Mouse (Mus musculus) common myeloid progenitor, adult 5-6 weeks (primary cell): ENCODE measurements around the gene Ptpn13. TPM values are rescaled to one million over a fixed set of nuclear protein-coding genes. Genes with fewer than 3 reads are reported as not detected.
A peak's percentile ranks its signal among the peaks of the same experiment; 100 is the strongest.

Experiments used
- ATAC-seq: replicated peaks from 2 replicates; pipeline ENCODE4 v1.8.0; 2016; ENCODE audit warnings: low read depth, mild to moderate bottlenecking, moderate TSS enrichment, inconsistent platforms; ENCODE audit not compliant: poor library complexity, severe bottlenecking
- total RNA-seq: library from RNA; stranded (forward); fragments of 200-1000, 187-1606 nt; gene quantifications from 2 replicates; pipeline ENCODE4 v1.2.3, GENCODE M21; 2017

The Ptpn13 gene
- total RNA-seq, 1 experiment from 2014 or later, result 2.4 TPM

DNA sequence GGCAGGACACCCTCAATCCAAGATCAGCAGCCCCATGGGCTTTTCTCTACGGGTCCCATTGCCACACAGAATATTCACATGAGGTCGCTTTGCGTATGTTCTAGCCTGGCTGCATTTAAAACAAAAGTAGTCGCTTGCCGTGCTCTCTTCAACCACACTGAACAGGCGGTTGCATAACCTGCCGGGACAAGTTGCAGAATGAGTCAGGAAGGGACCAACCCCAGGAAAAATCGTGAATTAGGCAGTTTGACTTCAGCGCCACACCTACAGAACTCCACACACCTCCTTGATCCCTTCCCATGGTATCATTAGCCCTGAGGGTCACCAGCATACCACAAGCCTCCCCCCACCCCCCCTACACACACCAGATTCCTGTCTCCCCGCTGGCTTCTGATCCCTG, 4.4 kb upstream of the Ptpn13 start:
- ATAC-seq, result no peak

DNA sequence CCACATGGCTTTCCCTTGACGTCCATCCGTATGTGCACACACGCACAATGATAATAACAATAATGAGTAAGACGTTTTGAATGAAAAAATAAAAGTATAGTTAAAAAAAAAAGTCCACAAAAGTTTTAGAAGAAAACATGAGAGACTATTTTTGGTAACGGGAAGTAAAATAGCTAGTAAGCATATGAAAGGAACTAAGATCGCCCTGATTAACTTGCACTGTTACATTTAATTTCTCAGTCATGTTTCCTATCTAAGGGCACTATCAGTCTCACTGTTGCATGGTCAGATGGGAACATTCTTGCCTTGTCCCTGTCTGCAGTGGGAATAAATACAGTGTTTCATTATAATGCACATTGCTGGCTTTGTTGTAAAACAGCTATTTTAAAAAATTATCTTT, 2.4 kb upstream of the Ptpn13 start:
- ATAC-seq, result no peak

DNA sequence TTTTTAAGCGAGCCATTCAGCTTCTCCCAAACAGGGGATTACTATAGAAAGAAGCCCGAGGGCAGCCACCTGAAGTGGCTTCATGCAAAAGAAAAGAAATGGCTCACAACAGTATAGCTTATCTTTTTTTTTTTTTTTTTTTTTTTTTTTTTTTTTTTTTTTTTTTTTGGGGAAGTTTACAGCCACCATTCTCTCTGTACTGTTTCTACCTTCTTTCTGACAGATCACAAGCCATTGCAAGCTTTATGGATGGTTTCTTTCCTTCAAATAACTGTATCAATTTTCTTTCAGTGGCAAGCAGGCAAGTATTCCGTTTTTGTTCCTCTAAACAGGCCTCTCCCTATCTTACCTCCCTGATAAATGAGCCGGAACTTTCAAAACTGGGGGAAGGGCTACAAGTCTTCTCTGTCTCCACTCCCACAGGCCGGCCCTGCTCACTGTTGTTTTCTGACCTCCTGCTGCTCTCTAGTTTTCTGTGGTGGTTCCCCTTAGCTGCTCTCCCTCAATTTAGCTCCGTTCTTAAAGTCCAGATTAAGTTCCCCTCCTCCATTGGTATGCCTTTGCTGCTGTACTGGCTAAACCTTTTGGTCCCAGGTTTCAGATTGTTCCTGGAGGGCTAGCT, 1.6 kb upstream of the Ptpn13 start:
- no peak for ATAC-seq

DNA sequence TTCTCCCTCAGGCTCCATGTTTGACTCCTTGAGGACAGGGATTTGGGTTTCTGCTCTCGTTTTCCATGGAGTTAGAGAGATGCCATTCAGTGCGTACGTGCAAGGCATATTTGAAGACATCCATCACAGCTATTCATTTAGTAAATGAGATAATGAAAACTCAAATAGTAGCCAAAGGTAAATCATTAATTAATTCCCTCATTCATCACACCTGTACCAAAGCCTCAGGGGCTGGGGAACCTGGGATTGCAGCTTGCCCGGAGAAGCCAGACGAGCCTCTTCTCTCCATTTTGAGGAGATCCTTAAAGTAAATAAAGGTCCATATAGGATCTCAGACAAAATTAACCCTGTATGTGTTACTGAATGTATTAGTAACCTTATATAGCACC, 1.1 kb upstream of the Ptpn13 start:
- ATAC-seq, result no peak

DNA sequence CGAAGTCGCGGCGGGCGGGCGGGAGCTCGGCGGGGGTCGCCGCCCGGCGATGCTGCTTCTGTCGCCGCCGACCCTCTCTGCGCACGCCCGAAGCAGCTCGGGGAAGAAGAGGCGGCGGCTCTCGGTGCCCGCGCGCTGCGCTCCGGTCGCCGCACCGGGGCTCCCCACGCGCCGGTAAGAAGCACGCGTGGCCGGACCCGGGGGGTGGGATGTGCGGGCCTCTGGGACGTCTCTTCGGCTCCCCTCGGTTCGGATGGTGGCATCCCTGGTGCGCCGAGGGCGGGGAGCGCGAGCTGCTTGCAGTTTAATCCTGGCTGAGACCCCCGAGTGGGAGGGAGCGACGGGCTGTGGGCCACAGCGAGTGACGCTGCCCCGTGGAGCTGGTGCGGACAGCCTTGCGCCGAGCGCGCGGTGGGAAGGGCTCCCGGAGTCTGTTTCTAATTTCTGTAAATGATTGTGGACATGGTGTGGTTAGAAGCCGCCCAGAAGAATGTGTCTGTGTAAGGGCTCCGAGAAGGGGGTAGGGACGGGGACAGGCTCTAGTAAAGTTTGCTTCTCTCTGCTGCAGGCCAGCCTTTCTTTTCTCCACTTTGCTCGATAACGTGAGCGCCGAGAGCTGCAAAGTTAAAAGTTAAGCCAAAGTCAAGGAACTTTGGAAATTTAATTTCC, 505 bp downstream of the Ptpn13 start:
- ATAC-seq, result peak; percentile 23; the same call in 1 of the 2 replicates

DNA sequence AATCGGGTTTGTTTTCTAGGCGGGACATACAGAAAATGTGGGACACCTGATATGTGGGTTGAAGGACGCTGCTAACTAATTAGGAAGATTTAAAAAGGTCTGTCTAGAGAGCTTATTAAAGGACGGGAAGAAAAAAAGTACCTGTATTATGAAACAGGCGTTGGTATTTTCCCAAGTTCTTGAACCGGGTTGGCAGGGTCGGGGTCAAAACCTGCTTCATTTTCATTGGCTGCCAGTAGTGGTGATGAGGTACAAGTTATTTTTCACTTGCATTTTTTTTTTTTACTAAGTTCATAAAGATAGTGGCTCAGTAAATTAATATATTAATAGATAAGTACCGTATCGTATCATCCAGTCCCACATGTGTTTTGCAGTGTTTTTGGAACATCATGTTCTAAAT, 1.3 kb downstream of the Ptpn13 start:
- no peak for ATAC-seq

DNA sequence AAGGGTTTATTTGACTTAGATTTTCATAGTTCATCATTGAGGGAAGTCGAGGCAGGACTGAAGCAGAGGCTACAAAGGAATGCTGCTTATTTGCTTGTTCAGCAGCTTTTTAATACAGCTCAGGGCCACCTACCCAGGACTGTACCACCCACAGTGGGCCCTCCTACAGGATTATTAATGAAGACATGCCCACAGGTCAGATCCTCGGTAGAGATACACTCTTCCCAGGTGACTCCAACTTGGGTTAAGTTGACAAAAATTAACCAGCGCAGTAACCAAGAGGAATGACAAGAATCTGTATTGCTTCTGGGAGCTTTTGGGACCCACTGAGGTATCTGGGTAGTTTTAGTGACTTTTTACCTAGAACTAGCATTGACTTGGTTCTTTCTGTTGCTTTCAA, 6.0 kb downstream of the Ptpn13 start:
- ATAC-seq, result no peak

DNA sequence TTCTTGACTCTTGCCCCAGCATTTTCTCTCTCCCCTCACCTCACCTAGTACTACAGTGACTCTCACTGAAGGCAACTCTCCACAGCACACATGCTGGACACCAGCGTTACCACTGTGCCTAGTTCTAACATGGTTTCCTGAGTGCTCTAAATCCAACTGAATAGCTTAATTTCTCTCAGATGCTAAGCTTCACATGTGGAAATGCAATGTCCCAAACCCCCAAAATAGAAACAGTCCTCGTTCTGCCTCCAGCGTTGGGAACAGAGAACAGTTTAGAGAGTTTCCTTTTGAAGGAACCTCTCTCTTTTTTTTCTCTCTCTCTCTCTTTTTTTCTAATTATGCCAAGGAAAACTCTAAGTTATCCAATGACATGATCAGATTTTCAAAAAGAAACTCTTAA, 6.5 kb downstream of the Ptpn13 start:
- ATAC-seq, result no peak

DNA sequence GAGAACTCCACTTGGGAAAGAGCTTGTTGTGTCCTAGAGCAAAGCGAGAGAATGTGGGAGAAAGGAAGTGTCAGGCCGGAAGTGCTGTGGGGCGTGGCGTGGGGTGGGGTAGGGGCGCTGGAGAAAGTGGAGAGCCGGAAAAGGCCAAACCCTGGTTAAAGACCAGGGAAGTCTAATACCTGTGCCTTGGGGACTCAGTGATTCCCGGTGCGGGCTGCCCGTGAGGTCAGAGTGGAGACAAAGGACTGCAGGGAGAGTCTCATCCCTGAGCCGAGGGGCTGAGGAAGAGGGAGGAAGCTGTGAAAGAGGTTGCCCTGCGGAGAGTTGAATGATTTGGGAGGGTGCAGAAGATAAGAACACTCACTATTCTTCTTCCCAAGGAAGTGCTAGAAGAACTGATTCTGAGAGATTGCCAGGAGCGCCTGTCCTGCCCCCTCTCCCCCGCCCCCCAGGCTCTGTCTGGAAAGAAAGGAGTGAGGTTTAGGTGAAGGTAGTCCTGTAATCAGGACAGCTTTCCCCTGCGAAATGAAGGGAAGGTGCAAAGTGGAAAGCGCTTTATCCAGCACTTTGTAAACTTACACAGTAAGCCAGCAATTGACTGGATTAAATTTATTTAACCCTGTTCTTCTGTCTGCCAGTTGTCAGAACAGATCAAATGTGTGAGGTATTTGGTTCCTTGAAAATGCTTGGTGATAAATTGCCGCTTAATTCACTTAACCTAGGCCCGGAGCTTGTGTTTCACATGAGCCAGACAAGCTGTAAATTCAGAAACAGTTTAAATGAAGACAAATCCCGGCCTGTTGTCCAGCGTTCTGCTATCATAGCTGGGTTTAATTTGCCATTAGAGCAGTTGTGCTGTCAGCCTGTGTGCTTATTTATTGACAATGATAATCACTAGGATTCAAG, 11.3 kb downstream of the Ptpn13 start:
- ATAC-seq, result no peak

DNA sequence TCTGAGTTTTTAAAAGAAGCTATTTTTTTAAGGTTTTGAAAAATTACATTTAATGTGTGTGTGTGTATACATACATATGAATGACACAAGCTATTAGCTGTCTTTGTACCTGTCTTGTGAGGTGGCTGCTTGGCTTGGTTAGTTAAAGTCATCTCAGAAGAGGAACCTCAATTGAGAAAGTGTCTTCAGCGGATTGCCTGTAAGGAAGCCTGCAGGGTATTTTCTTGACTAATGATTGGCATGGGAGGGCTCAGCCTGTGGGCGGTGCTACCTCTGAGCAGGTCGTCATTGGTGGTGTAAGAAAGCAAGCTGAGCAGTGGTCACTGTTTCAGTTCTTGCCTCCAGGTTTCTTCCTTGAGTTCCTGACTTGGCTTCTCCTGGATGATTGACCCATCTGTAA, 12.7 kb downstream of the Ptpn13 start:
- peak; percentile 67 for ATAC-seq

DNA sequence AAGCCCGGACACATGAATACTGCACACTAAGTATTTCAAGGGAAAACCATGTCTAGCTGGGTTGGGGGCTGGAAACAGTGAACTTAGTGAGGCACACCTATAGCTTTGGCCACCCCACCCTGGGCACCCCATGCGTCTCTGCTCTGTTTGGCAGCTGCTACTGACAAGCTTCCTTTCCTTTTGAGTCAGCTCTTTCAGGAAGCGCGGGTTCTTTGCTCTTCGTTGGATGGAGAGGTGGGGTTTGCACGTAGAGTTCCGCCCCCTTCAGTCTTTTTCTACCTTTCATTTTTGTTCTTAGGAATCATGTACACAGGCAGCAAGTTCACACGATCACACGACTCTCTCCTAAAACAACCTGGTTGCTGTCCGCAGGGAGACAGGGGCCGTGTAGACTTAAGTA, 14.2 kb downstream of the Ptpn13 start:
- no peak for ATAC-seq

DNA sequence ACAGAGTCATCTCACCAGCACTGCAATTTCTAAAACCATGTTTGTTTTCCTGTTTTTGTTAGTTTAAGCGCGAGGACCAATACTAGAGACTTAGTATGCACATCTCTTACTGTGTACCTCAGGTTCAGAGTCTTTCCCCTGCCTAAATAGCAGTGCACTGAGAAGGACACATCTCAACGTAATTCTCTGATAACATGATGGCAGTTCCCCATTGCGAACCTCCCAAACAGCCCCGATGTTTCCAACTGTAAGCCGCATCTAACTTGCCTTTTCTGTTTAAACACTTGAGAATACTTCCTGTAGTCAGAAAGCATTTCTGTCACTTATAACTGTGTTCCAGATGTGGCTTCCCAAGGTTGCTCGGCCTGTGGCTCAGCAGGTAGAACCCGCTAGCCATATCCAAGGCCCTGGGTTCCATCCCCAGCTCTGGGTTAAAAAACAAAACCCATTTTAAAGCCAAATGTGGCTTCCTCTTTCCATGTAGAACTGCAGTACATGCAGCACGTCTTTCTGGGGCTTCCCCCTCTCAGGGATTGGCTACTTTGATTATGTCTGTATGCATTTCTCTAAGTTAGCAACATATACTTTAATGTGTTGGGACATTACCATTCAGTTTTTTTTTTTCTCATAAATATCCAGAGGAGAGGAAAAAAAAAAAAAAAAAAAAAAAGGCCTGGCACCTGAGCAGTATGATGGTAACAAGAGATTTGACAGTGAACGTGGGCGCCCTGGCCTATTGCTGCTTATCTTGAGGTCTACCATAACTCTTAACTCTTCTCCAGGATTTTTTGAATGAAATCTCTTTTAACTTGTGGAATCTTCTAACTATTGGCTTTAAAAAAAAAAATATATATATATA, 15.7 kb downstream of the Ptpn13 start:
- ATAC-seq, result 0 out of 2 replicates have a peak, but pooled peaks have one; percentile 33

DNA sequence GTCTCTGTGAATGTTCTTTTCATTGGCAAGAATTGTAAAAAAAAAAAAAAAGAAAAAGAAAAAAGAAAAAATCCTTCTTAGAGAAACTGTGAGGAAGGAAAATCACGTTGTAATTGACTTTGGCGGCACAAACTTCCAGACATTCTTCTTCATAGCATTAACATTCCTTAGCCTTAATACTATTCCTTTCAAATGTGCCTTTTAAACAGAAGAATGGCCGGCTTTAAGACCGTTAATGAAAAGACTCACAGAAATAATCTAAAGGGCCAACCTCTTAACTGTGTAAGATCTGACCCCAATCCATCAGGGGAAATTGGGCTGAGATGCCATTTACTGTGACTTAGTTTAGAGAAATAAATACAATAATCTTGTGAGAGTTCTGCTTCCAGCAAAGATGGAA, 16.7 kb downstream of the Ptpn13 start:
- no peak for ATAC-seq

DNA sequence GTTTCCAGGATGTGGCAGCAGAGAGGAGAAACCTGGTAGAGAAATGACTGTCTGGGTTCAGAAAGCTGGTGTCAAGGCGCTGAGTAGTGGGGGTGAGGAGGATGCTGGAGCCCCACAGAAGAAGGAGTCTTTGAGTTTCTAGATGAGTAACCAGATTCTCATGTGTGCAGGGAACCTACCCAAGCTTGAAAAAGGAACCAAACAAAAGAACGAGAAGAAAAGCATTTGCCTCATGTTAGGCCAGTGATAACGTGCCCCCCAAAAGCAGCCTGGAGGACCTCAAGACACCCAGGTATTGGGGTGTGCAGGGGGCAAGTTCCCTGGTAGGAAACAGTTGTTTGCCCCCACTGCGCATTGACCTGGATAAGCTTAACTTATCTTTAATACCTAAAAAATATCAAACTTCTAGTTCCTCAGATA, 17.3 kb downstream of the Ptpn13 start:
- ATAC-seq, result no peak

DNA sequence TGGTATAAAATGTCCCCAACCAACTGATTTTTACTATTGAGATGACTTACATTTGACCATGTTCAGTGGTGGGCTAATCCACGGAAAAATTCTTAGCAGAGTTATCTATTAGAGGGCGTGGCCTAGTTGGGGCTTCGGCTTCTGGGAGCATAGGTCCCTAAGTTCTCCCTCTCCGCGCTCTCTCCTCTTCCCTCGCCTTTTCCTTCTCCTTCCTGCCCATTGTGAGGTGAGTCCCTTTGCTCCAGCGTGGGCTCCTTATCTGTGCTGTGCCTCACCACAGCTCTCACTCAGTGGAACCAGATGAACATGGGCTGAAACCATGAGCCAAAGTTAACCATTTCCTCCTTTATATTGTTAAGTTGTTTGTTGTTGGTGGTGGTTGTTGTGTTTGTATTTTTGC, 17.9 kb downstream of the Ptpn13 start:
- 0 out of 2 replicates have a peak, but pooled peaks have one; percentile 18 for ATAC-seq

DNA sequence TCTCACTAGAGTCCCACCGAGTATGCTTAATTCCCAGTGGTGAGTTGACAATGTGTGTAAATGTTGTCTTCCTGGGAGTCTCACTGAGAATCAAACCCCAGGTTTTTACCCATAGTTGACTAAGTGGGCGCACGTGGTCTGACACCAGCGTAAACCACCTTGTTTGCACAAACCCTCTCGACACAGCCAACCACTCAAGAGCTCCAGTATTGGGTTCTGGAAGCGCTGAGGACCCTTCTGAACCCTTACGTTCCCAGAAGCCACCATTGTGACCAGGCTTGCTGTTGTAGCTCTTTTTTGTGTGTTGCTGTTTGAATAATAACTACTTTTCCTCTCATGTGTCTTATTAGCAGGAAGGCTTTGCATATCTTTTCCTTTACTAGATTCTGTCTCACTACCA, 20.4 kb downstream of the Ptpn13 start:
- no peak for ATAC-seq

DNA sequence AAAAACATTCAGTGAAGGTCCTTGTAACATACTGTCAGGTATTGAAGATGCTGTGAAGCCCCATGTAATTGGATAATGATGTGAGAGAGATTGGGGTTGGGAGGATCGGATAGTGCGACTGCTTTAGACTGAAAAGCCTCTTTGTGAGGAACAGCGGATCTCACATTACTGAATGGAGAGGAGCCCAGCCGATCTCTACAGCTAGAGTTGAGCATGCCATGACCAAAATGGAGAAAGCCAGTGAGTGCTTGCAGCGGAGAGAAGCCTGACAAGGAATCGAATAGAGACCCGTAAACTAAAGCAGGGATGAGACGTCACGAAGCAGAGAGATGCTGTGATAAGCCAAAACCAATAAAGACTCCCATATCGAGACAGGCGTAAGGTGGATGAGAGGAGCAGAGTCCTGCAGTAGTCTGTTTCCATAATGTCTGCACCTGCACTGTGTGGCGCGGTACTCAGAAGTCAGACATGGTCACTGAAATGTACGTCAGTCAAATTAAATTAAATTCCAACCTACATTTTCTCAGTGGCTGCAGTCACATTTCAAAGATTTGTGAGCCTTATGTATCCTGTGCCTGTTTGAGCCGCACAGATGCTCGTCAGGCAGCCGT, 22.9 kb downstream of the Ptpn13 start:
- no peak for ATAC-seq

DNA sequence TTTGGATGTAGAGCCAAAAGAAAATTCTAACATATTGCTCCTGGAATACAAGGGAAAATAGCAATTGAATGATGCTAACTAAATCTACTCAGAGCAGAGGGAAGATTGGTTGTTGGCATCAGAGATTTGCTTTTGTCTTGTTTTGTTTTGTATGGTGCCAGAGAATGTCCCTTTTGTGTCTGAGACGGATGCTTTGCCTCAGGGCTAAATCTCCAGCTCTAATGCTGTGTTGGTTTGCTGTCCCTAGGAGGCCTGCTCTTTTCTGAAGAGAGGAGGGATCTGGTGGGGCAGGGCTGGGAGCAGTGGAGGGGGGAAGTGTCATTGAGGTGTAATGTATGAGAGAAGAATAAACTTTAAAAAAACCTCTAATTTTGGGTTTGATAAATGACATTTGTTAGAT, 23.5 kb downstream of the Ptpn13 start:
- ATAC-seq, result no peak

DNA sequence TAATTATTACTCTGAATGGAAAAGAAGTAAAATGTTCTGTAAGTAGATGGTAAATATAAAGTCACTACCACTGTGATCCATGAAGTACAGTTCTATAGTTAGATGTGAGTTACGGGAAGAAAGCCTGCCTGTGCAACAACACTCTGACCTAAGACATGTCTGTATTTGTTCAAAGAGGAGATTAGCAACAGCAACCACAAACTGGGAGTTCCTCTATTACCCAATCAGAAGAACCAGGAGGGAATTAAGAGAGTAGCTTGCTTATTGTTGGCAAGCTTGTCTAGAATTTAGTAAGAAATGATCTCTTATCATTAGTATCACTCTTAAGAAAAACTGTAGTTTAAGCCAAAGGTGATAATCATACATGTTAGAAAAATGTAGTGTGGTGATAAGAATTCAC, 25.7 kb downstream of the Ptpn13 start:
- peak; percentile 45; the same call in 1 of the 2 replicates for ATAC-seq
